Mouse (Mus musculus): ENCODE results near the gene C530008M17Rik.

C530008M17Rik gene

DNA sequence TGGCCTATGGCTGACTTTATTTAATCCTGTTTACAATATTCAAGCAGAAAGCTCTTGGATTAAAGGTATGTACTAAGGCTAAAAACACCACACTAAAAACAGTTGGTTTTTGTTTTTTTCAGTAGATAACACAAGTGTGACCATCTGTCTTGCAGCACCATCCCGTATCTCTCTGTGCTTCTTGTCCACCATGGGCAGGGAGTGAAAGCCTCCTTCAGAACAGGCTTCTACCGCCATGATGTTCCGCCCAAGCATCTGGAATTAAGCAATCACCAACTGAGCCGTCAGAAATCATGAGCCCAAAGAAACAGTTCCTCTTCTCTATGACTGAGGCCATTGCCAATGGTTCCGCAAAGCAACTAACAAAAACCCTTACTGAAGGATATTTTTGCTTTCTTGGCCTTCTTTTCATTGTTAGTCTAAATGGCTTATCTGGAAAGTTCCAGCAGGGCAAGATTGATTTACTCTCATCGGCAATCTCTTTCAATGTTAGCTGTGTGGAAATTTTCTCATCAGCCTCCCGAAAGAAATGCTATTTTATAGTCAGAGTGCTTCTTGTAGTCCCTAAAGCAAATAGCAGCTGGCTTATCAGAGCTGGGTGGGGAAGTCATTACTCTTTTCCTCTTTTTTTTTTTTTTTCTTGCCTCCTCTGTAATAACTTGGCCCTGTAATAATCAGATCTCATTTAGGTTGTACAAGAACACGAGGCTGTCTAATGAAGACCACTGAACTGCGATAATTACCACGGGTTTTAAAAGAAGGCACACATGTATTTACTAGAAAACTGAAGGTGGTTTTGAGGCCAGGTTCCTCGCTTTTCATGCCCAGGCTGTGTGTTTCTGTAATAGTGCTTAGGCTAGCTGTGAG is 49.2 kb downstream of the C530008M17Rik start:
- DNase-seq: no peak

GRCm38 (mm10) chr5:76707072-76707471 is 50.8 kb downstream of the C530008M17Rik start:
- no peak for DNase-seq

- DNase-seq: no peak
Observed at GRCm38 (mm10) chr5:76708004-76708403, 51.7 kb downstream of the C530008M17Rik start.

DNA sequence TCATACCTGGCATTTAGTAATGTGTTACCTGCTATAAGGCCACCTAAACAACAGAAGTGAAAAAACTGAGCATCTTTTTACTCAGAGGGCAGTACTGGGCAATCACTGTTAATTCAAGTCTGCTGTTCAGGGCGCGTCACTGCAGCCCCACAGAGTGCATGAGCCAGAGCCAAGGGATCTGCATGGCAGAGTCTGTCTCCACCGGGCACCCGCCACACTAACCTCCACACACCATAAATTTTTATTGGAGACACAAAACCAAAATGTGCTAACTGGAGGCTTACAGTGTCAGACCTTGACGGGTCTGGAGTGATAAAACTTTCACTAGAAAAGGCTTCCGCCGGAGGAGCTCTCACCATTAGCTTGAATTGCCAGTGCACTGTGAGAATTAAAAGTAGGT is 57.4 kb downstream of the C530008M17Rik start:
- DNase-seq: no peak

- DNase-seq: no peak
Observed at GRCm38 (mm10) chr5:76719954-76720353, 63.6 kb downstream of the C530008M17Rik start.

GRCm38 (mm10) chr5:76724878-76725277 is 68.6 kb downstream of the C530008M17Rik start:
- DNase-seq: no peak

- no peak for DNase-seq
Observed at GRCm38 (mm10) chr5:76726518-76727103, 70.3 kb downstream of the C530008M17Rik start.

DNA sequence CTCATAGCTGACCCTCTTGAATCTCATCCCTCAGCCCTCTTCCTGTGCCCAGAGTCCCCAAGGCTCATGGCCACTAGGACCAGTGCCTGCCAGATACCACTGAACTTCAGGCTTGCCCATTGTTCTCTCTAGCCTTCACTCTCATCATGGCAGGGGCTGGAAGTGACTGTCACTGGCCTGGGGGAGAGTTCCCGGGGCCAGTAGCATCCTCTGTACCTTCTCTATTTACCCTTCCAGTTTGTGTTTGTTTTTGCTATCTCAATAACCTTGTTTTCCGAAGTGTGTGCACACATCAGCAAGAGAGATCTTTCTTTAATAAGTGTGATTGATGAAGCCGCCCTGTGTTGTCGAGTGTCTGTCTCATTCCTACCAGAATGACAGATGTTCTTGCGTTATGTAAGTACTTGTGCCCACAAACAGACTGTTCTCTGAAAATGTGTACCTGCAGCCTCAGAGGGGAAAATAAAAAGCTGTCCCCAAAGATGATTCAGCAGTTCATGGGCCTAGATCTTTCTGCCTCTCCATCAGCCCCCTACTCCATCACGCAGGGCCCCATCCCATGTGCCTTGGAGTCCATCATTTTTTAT is 76.8 kb downstream of the C530008M17Rik start:
- no peak for DNase-seq

DNA sequence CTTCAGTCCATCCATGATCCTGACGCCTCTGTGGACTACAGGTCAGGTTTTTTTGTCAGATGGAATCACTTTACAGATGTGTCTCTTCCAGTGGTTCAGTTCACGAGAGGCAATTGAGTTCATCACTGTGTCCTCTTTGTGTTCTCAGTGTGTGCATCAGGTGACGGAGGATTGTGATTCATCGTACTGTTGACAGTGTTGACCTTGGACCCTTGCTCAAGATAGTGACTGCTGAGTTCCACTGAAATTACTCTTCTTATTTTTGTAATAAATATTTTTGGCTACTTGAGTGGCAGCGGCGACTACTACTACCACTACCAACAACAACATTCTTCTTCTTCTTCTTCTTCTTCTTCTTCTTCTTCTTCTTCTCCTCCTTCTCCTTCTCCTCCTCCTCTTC is 85.2 kb downstream of the C530008M17Rik start:
- DNase-seq: no peak

- DNase-seq: no peak
Observed at GRCm38 (mm10) chr5:76742076-76742475, 85.8 kb downstream of the C530008M17Rik start.

- no peak for DNase-seq
Observed at GRCm38 (mm10) chr5:76744737-76745209, 88.5 kb downstream of the C530008M17Rik start.

DNA sequence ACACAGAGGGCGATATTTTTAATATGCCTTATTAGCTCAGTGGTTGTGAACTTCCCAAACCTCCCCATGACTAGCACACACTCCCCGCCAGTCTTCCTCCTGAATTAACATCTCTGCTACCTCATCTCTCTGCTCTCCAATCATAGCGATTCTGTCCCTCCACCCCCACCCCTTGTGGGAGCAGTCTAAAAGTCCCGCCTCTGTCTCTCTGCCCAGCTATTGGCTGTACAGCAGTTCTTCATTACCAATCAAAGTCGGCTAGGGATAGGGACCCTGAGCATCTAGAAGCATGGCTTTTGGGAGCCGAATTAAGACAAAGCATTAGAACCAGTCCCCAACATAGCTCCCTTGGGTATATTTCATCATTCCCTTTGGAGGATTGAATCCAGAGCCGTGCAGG is 91.5 kb downstream of the C530008M17Rik start:
- no peak for DNase-seq

- DNase-seq: no peak
Observed at GRCm38 (mm10) chr5:76752351-76752750, 96.0 kb downstream of the C530008M17Rik start.

- DNase-seq: no peak
Observed at GRCm38 (mm10) chr5:76760349-76760748, 104.0 kb downstream of the C530008M17Rik start.

GRCm38 (mm10) chr5:76762030-76762698 is 105.9 kb downstream of the C530008M17Rik start:
- no peak for DNase-seq

DNA sequence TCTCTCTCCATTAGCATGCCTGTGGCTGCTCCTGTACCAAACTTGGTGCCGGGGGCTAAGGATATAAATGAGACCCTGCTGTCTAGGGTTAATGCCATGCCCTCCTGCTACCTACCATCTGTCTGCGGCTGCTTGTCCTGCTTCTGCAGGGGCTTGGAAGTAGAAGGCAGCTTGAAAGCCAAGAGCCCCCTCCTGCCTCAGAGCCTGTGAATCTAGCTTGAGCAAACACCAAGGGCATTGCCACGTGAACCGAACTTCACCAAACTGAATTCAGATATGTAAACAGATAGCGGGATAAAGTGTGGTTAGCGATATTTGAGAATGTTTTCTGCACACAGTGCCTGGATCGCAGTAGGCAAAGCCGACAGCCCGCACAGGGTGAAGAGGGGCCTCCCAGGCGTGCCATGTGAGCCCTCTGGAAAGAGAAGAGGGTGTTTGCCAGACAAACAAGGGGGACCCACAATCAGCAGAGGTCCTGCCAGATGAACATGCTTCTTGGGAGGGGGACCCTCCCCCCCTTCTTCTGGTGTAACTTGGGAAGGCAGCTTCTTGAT is 106.9 kb downstream of the C530008M17Rik start:
- no peak for DNase-seq

GRCm38 (mm10) chr5:76763731-76764130 is 107.4 kb downstream of the C530008M17Rik start:
- DNase-seq: no peak

- DNase-seq: no peak
Observed at GRCm38 (mm10) chr5:76769014-76769413, 112.7 kb downstream of the C530008M17Rik start.

DNA sequence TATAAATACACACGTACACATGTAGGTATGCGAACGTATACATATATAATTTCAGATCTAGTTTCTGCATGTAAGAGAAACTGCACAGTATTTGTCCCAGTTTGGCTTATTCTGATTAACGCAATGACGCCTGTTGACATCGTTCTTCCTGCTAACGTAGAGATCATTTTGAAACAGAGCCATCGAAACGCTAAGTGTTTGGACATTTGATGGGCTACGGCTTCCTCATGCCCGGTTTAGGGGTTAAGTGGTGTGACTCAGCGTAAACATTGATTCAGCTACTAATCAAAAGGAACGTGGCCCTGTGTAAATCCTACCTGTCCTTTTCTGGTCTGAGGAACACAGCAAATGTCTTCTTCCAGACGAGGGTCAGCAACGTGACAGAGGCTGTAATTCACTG is 113.3 kb downstream of the C530008M17Rik start:
- DNase-seq: no peak

DNA sequence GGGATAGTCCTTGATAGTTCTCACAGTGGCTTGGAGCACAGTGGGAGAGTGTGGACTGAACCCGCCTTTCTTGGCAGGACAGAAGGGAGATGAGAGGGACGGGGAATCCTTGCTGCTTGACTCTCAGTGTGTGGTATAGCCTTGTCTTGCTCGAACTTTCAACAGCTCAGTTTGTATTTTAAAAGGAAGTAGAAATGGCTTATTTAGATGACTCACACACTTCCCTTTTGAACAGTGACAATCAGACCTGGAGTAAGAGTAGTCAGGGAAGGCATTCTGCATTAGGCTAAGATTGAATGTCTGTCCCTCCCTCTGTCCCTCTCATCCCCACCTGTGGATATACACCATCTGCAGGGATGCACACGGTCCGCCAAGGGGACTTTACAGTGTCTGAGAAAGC is 115.1 kb downstream of the C530008M17Rik start:
- DNase-seq: no peak

DNA sequence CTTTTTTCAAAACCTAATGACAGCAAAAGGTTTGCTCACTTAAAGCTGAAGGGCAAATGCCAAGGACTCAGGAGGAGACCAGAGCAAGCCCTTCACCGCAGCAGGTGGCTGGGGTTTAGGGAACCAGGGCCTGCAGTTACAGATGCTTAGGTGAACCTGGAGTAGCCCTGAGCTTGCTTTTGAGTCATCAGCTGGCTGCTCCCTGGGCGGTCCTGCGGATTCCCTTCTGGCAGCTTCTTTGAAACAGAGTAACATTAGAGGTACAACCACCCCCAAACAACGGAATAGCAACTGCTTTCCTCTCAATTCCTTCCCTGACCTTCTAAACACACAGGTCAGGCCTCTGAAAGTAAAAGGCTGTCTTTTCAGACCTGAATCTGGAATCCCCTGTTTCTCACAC is 116.5 kb downstream of the C530008M17Rik start:
- DNase-seq: no peak

DNA sequence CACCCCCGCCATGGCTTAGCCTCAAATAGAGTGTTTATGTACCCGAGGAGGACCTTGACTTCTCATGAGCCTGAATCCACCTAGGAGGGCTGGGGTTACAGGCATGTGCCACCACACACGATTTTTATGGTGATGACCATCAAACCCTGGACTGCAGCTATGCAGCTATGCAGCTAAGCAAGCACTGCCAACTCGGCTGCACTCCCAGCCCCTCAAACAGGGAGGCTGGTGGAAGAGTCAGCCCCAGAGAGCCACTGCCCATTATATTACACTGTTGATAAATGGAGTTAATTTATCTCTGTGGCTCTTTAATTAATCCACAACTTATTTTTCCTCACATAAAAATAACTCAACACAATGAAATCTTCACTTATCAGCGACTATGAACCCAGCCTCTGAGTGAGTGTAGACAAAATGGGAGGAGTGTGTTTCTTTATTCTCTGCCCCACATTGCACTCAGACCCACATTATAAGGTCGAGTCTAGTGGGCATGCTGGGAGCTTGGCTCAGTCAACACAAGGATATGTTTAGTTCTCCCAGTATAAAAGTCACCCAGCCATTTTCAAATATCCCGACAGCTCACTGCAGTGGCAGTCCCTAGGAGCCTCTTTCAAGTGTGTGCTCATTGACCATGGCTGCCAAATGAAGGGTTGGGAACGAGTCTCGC is 117.3 kb downstream of the C530008M17Rik start:
- DNase-seq: no peak
